Mouse (Mus musculus): ENCODE results near the gene Esp3. TPM values are rescaled to one million over a fixed set of nuclear protein-coding genes. Genes with fewer than 3 reads are reported as not detected.

Esp3 gene
- not detected for polyA plus RNA-seq (2014; fragmentation: Illumina TruSeq; extraction: RNeasy Lipid Tissue Mini Kit (QIAGEN cat#74804); ENCODE audit: low replicate concordance)

DNA sequence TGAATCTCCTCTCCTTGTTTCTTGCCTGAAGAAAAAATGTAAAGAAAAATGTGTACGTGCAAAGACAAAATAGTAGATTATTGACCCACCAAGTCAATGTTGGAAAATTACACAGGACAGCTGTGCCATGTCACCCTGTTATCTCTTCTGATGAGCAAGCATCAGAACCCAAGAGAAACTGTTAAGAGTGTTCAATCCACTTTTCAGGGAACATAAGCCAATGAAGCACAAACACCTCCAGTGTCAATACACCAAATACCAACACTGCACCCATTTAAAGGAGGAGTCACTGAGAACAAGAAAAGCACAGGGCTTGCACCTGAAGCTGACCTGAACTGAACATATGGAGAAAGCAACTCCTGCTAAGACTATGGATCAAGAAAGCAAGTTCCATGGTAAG, at the start of gene Esp3:
Gene Esp3, plus strand, starts transcription at position 301 of the 400 bp plus-strand sequence.

DNA sequence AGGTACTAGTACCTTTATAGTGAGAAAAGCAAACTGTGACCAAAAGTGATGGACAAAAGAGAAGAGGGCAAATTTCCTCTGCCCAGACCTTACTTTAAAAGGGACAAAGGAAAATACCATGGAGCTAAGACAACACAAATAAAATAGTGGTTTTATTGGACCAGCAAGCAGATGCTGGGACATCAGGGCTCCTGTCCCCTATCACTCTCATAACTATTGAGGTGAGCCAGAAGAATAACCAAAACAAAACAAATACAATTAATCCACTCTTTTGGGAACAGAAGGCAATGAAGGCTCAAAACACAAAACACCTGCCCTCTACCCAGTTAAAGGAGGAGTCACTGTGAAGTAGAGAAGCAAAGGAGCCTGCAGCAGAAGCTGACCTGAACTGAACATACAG, 33.6 kb upstream of the Esp3 start, which contains the start of gene Esp4:
Gene Esp4, plus strand, starts transcription at position 301 of the 400 bp plus-strand sequence.

Other genes with a start within 250 kb of the Esp3 start
- not detected for gene Esp8, start 112.1 kb upstream of the Esp3 start, polyA plus RNA-seq (2014; fragmentation: Illumina TruSeq; extraction: RNeasy Lipid Tissue Mini Kit (QIAGEN cat#74804); ENCODE audit: low replicate concordance)
- gene Esp6, start 70.6 kb upstream of the Esp3 start, polyA plus RNA-seq (2014; fragmentation: Illumina TruSeq; extraction: RNeasy Lipid Tissue Mini Kit (QIAGEN cat#74804); ENCODE audit: low replicate concordance) = not detected
- not detected for gene Esp4, start 33.5 kb upstream of the Esp3 start, polyA plus RNA-seq (2014; fragmentation: Illumina TruSeq; extraction: RNeasy Lipid Tissue Mini Kit (QIAGEN cat#74804); ENCODE audit: low replicate concordance)
- not detected for gene Esp1, start 95.0 kb downstream of the Esp3 start, polyA plus RNA-seq (2014; fragmentation: Illumina TruSeq; extraction: RNeasy Lipid Tissue Mini Kit (QIAGEN cat#74804); ENCODE audit: low replicate concordance)
- gene Crisp2, start 174.9 kb downstream of the Esp3 start, polyA plus RNA-seq (2014; fragmentation: Illumina TruSeq; extraction: RNeasy Lipid Tissue Mini Kit (QIAGEN cat#74804); ENCODE audit: low replicate concordance) = 2.1 TPM
- gene Rhag, start 179.1 kb downstream of the Esp3 start, polyA plus RNA-seq (2014; fragmentation: Illumina TruSeq; extraction: RNeasy Lipid Tissue Mini Kit (QIAGEN cat#74804); ENCODE audit: low replicate concordance) = not detected
- 23.5 TPM for gene 9130008F23Rik, start 248.5 kb downstream of the Esp3 start, polyA plus RNA-seq (2014; fragmentation: Illumina TruSeq; extraction: RNeasy Lipid Tissue Mini Kit (QIAGEN cat#74804); ENCODE audit: low replicate concordance)

All from small intestine, adult 10 weeks (tissue).